Mouse (Mus musculus): Measurements from ENCODE around the gene Olfr772.

DNA sequence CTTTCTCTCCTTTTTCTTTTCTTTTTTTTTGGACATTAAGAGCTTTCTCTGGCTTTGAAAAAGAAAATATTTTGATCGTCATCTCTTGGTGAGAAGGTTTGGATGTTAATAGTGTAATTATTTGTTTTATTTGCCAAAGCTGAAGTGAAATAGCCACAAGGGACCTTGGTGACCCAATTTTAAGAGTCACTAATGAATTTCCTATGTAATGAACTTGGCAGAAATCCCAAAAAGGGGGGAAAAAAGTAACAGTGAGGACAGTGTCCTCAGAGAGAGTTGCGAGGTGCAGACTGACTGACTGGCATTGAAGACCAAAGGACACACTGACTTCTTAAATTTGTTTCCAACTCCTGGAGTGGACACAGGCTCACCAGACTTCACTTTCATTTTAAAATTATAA, 38.8 kb downstream of the Olfr772 start, which contains the start of gene Olfr770:
- TF ChIP-seq POLR2A (IDR thresholded peaks at IDR 0.05; ENCODE audit: borderline replicate concordance, control insufficient read depth, low read depth, low read length) (no peak), CTCF (IDR thresholded peaks at IDR 0.05; ENCODE audit: control insufficient read depth, insufficient read depth, low read length) (no peak)
